Mouse (Mus musculus) gastrocnemius, postnatal 36 days (tissue): Measurements from ENCODE around the gene Mok. TPM values are rescaled to one million over a fixed set of nuclear protein-coding genes. Genes with fewer than 3 reads are reported as not detected.

Experiments
- DNase-seq, 2 experiments: peaks; one replicate each; pipeline ENCODE4 v3.0.0; 2022
- intact Hi-C: fragments of 180-260 bp; cut with DNase I; formaldehyde crosslinking; loops from one replicate; pipeline ENCODE4 v1.15.1; 2025
- total RNA-seq, 2 experiments: library from RNA; stranded (reverse); gene quantifications; 2 replicates each; pipeline ENCODE4 v1.2.3; 2021

Gene Mok
- total RNA-seq, 2 experiments from 2014 or later, result 0.37 TPM; not detected in 1

- DNase-seq, result no peak
Measured at GRCm38 (mm10) chr12:110777853-110778252, 62.9 kb downstream of the Mok start.

DNA sequence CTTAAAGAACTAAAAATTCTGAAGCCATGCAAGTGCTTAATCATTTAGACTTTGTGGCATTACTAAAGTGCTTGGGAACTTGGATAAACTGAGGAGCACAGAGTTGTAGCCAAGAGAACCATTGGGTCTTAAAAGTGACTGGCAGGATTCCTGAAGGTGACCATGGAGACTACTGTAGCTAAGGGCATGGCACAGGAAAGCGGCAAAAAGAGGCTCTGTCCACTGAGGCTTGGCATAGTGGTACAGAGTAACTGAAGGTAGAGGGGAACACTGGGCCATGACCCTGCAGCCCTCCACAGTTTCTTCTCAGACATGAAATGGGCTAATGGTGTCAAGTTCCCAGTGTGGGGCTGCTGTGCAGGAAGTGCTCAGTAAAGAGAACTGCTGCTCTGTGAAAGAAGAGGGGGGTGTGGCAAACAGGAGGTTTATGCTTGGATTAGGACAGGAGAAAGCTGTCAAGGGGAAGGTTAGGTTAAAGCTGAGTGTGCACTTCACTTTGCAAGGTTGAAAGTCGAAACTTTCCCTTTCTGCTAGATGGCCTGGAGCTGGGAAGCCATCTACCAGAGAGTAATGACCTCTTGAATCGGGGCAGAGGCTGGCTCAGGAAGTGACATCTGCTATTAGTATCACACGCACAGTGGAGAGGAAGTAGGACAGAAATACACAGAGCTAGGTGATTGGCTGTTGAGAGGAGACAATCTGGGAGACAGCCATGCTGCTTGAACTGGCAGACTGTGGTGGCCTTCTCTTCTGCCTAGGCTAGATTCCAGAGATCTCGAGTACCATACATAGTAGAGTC lies 64.9 kb downstream of the Mok start:
- intact Hi-C loops, result no loop called here
- DNase-seq, result no peak

More at GRCm38 (mm10) chr12:110777853-110778252, 62.9 kb downstream of the Mok start:
- intact Hi-C loops, result no loop called here

GRCm38 (mm10) chr12:110771961-110772360 lies 68.8 kb downstream of the Mok start:
- no peak for DNase-seq
- intact Hi-C loops, result no loop called here

DNA sequence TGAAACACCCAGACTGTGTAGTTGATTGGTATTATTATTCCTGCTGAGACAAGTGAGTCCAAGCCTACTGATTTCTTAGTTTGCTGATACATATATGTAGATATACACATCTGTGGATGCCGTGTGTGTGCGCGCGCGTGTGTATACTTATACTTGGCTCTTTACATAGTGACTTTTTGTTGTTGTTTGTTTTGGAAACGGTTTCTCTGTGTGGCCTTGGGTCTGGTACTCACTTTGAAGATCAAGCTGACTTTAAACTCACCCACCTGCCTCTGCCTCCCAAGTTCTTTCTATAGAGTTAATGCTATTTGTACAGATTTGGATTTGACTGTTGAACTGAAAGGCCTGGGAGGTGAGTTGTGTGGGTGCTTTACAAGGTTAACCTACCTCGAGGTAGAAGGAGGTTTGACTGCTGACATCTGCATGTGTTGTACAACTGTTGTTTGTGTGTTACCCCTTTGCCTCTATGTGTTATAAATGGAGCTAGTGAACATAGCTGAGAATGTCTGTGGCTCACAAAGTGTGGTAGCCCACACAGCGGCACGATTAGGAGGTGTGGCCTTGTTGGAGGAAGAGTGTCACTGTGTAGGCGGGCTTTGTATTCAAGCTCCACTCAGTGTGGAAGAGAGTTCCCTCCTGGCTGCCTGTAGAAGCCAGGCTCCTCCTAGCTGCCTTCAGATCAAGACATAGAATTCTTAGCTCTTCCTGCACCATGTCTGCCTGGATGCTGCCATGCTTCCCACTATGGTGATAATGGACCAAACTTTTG lies 70.1 kb downstream of the Mok start:
- intact Hi-C loops, result no loop called here
- no peak for DNase-seq

GRCm38 (mm10) chr12:110769660-110770297 lies 71.0 kb downstream of the Mok start:
- intact Hi-C loops, result no loop called here
- no peak for DNase-seq

DNA sequence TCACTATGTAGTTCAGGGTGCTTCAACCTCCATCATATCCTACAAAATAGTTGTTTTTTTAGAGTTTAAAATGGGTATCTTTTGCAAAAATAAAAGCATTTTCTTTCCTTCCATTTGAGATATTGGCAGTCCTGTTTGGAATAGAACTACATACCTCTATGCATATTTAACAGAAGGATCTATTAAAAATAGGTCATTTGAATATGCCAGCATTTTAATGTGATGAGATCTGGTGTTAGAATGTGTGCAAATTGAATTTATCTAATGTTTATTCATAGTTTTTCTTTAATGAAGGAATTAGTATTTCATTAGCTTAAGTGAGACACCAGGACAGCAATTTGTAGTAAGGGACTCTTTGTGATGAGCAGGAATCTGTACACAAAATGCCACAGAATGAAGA lies 72.2 kb downstream of the Mok start:
- no peak for DNase-seq
- intact Hi-C loops, result no loop called here

GRCm38 (mm10) chr12:110764531-110764930 lies 76.2 kb downstream of the Mok start:
- DNase-seq, result no peak
- intact Hi-C loops, result no loop called here

DNA sequence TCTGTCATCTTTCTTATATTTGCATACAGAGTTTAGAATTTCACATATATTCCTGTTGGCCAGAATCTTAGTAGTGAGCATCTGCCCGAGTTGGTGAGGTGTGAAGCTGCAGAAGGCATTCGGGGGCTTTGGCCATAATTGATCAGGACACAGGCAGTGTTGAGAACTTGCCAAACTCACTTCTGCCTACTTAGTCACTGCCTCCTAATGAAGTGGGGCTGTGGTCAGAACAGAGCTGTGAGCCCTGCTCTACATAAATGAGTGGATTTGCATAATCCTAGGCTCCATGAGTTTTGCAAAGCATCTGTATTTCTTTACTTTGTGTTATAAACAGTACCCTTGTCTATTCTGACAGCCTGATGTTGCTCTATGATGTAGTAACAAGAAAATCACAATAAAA lies 78.4 kb downstream of the Mok start:
- intact Hi-C loops, result no loop called here
- no peak for DNase-seq

GRCm38 (mm10) chr12:110758932-110759331 lies 81.8 kb downstream of the Mok start:
- intact Hi-C loops, result no loop called here
- DNase-seq, result no peak

Other genes with a start within 250 kb of the Mok start
- 10 to 100 TPM; 60.4 to 63.9 TPM for gene Dync1h1, start 239.5 kb downstream of the Mok start, total RNA-seq
- gene 1700001K19Rik, start 158.3 kb downstream of the Mok start, total RNA-seq, result not detected
- 10 to 100 TPM; 38.6 to 52.2 TPM for gene Hsp90aa1, start 138.2 kb downstream of the Mok start, total RNA-seq
- gene Wdr20, start 103.0 kb downstream of the Mok start, total RNA-seq, result 10 to 100 TPM; 15.7 to 15.9 TPM
- gene Zfp839, start 9.3 kb upstream of the Mok start, total RNA-seq, result 1 to 10 TPM; 4.2 to 7.3 TPM
- 10 to 100 TPM; 22.3 to 24.6 TPM for gene Cinp, start 48.2 kb upstream of the Mok start, total RNA-seq
- 1 to 10 TPM; 1.9 to 2.1 TPM for gene Tecpr2, start 48.3 kb upstream of the Mok start, total RNA-seq
- gene Ankrd9, start 138.1 kb upstream of the Mok start, total RNA-seq, result 100 to 1,000 TPM; 161 to 219 TPM
- gene Rcor1, start 198.4 kb upstream of the Mok start, total RNA-seq, result 1 to 10 TPM; 7.1 to 7.3 TPM